Mouse (Mus musculus): ENCODE data around the gene Rnf225.
A peak's percentile ranks its signal among the peaks of the same experiment; 100 is the strongest.
"Not testable (repeated sequence)": the region's sequence is repeated elsewhere in the genome, so short reads cannot be mapped to it uniquely, and the experiment has no call there.

Rnf225 gene

GRCm38 (mm10) chr7:12927191-12927680 lies at the start of gene Rnf225:
TSS of gene Rnf225 (plus strand) at chr7:12927416.
- DNase-seq: peak; percentile 90

DNA sequence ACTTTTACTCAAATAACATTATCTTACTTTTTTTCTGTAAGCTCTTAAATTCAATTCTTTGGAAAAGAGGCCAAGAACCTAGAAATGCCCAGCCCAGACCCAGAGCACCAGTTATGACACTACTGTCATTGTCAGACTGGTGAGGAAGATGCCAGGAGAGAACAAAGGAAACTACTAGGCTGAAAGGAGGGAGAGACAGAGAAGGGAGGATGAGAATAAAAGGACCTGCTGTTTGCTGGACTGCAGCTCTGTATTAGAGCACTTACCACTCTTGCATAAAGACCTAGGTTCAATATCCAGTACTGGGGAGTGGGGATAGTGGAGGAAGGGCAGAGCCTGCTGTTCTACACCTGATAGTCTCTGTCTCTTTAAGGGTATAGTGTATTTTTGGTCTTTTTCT lies 47.2 kb upstream of the Rnf225 start:
- DNase-seq: no peak

DNA sequence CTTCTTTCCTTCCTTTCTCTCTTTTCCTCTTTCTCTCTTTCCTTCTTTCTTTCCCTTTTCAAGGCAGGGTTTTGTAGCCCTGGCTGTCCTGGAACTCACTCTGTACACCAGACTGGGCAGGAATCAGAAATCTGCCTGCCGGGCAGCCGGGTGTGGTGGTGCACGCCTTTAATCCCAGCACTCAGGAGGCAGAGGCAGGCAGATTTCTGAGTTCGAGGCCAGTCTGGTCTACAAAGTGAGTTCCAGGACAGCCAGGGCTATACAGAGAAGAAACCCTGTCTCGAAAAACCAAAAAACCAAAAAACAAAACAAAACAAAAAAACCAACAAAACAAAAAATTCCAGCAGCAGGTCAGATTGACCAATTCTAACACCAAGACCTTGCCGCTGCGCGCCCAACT lies 46.7 kb upstream of the Rnf225 start:
- DNase-seq: not testable (repeated sequence)

GRCm38 (mm10) chr7:12880911-12881660 lies 46.1 kb upstream of the Rnf225 start, which contains the start of gene Zfp128:
TSS of gene Zfp128 (plus strand) at chr7:12881177.
- peak; percentile 98 for DNase-seq

- no peak for DNase-seq
Measured at GRCm38 (mm10) chr7:12886563-12887266, 40.5 kb upstream of the Rnf225 start.

DNA sequence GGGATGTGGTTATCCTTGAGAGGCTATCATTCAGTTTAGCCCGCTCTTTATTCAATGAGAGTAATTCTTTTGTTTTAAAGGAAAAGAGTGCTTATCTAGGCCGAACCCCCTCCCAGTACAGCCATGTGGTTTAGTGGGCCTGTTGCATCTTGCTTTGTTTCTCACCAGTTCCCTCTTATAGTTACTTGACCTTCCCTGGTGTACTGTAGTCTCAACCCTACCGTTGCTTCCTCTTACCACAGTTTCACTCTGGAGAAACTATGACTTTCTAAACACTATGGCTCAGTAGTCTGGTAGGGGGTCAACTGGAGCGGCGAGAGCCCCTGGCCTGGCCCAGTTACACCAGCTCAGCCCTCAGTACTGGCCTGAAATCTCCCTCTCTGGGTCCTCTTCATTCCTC lies 39.6 kb upstream of the Rnf225 start:
- DNase-seq: peak; percentile 26

DNA sequence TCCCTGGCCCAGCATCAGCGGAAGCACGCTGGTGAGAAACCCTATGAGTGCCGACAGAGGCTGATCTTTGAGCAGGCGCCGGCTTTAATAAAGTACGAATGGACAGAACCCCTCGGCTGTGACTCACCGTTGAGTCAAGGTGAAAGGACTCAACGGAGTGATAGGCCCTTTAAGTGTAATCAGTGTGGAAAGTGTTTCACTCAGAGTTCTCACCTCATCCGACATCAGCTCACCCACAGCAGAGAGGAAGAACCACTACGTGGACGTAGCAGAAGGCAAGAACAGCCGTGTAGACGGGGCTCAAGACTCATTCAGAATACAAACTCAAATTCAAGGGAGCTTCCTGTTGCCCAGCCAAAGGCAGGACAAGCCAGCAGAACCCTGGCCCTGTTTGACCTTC lies 36.3 kb upstream of the Rnf225 start:
- no peak for DNase-seq

DNA sequence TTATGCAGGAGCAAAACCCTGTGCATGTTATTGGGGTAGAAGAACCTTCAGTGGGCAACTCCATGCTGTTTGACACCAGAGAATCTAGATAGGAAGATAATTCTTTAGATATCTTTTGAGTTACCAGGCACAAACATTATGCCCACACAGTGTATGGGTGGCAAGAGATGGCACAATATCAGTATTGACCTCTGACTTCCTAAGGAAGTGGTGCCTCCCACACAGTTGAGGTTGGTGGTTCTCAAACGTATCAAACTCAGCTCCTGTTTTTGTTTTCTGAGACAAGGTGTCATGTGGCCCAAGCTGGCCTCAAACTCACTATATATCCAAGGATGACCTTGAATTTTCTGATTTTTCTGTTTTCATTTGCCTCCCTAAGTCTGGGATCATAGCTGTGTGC lies 35.9 kb upstream of the Rnf225 start:
- DNase-seq: peak; percentile 30

DNA sequence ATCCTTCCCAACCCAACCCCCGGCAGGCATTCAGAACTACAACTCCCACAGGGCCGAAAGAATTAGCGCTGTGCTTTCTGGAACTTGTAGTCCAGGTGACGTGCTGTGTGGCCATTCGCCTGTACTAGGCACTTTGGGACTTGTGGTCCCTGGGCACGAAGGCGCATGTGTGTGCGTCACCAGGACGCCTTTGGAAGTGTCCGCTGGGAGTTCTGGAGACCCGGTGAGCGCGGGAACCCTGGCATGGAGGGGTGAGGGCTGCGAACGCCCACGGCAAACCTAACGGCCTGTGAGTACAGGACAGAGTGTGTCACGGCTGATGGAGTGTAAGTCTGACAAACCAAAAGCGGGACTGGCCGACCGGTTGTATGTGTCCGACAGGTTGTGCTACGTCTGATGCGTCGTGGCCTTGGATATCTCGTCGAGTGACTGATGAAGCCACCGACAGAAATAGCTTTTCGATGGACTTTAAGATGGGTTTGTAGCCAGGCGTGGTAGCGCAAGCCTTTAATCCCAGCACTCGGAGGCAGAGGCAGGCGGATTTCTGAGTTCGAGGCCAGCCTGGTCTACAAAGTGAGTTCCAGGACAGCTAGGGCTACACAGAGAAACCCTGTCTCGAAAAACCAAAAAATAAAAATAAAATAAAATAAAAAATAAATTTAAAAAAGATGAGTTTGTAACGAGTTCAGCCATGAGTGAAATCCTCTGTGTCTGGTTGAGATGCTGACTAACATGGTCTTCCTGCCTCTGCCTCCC lies 29.4 kb upstream of the Rnf225 start, which contains the start of gene Zscan22:
Gene Zscan22 (plus strand): TSS at position 161 of the 756 bp plus-strand sequence.
- DNase-seq: peak; percentile 98

DNA sequence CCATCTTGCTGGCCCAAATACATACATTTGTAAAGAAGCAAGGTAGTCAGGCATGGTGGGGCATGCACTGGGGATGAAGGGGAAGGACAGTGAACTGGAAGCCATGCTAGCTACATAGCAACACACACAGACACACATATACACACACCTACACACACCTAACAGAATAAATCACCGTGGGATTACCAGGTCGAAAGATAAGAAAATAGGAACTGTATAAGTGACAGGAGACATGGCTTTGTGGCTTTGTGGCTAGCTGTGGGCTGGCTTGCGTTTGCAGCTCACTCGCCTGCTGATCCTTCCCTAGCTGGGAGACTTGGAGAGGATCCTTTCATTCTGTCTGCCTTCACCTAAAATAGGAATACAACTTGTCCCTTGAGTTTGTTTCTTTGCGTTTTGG lies 25.7 kb upstream of the Rnf225 start:
- no peak for DNase-seq

DNA sequence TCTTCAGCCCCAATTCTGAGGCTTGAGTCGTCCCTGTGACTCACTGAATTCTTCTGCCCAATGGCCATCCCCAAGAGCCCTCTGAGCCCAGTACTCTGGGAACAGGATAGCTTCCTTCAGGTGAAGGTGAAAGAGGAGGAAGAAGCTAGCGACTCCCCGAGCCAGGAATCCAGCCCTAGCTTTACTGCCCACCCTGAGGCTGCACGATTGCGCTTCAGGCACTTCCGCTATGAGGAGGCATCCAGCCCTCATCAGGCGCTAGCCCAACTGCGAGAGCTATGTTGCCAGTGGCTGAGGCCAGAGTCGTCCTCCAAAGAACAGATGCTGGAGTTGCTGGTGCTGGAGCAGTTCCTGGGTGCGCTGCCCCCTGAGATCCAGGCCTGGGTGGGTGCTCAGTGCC lies 23.6 kb upstream of the Rnf225 start:
- no peak for DNase-seq

GRCm38 (mm10) chr7:12905146-12905545 lies 22.1 kb upstream of the Rnf225 start:
- DNase-seq: no peak

DNA sequence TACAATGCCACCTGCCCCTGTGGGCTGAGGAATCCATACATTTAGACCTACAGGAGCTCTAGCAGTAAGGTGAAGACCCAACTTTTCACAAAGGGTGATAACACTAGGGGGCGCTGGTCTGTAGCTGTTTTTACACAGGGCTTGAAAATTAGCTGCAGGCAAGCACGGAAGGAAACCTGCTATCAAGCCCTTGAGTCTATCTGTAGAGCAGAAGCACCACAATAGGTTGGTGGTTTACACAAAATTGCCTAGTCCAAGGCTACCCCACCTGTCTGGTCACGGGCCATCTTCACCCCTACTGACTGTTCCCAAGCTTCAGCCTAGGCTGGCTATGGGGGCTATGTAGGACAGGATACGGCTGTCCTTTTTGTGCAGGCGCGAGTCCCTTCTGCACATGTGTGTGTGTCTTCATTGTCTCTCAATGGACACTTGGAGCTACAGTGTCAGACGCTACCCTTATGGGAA lies 17.7 kb upstream of the Rnf225 start:
- peak; percentile 96 for DNase-seq

DNA sequence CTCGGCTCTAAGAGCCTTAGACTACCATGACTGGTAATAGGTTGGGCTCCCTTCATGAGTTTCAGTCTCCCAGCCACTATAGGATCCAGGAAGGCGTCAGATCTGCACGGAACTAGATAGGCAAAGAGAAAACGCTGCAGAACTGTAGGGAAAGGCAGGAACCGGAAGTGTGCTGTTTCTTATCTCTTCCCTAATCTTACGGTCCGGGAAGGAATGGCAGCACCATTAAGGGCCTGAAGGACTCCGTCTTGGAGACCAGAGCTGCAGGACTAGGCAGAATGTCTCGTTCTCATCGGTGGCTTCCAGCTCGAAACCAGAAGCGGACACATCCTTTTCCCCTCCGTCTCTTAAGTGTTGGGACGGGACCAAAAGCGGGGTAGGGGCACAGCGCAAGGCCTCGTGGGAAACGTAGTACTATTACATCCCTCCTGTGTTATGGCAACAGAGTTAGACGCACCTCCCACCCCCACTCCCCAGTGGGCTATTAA lies 17.0 kb upstream of the Rnf225 start:
- peak; percentile 71 for DNase-seq

- DNase-seq: no peak
Measured at GRCm38 (mm10) chr7:12913556-12913955, 13.7 kb upstream of the Rnf225 start.

DNA sequence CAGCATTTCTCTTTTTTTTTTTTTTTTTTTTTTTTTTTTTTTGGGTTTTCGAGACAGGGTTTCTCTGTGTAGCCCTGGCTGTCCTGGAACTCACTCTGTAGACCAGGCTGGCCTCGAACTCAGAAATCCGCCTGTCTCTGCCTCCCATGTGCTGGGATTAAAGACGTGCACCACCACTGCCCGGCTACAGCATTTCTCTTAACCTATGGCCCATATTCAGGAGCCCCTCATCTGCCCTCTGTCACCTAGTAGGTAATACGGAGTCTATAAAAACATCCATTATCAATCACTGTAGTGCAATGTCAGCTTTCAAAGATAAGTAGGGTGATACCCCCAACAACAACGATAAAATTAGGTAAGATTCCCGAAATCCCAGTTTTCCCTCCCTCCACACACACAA lies 6.7 kb upstream of the Rnf225 start:
- not testable (repeated sequence) for DNase-seq

DNA sequence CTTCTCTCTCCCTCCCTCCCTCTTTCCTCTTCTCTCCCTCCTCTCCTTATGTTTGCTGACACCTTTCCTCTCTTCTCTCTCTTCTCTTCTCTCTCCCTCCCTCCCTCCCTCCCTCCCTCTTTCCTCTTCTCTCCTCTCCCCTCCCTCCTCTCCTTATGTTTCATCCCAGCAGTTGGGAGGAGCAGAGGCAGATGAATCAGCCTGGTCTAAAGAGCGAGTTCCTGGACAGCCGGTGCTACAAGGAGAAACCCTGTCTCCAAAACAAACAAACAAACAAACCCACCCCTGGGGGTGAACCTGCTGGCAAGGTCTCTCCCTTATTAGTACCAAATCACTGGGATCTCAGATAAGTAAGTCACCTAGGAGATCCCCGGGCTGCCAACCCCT lies 5.9 kb upstream of the Rnf225 start:
- no peak for DNase-seq

GRCm38 (mm10) chr7:12921705-12922465 lies 5.3 kb upstream of the Rnf225 start, which contains the start of gene Rps5:
TSS of gene Rps5 (plus strand) at chr7:12922290.
- DNase-seq: peak; percentile 100

- no peak for DNase-seq
Measured at GRCm38 (mm10) chr7:12922729-12923128, 4.5 kb upstream of the Rnf225 start.

DNA sequence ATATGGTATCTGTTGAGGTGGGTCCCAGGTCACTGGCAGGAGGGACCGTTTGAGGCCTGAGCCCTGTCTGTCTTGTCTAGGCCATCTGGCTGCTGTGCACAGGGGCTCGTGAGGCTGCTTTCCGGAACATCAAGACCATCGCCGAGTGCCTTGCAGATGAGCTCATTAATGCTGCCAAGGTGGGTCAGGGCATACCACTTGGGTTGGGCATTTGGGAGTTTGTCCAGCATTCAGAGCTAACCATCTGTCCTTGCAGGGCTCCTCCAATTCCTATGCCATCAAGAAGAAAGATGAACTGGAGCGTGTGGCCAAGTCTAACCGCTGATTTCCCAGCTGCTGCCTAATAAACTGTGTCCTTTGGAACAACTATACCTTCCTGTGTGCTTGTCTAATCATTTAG lies 900 bp upstream of the Rnf225 start:
- DNase-seq: no peak

DNA sequence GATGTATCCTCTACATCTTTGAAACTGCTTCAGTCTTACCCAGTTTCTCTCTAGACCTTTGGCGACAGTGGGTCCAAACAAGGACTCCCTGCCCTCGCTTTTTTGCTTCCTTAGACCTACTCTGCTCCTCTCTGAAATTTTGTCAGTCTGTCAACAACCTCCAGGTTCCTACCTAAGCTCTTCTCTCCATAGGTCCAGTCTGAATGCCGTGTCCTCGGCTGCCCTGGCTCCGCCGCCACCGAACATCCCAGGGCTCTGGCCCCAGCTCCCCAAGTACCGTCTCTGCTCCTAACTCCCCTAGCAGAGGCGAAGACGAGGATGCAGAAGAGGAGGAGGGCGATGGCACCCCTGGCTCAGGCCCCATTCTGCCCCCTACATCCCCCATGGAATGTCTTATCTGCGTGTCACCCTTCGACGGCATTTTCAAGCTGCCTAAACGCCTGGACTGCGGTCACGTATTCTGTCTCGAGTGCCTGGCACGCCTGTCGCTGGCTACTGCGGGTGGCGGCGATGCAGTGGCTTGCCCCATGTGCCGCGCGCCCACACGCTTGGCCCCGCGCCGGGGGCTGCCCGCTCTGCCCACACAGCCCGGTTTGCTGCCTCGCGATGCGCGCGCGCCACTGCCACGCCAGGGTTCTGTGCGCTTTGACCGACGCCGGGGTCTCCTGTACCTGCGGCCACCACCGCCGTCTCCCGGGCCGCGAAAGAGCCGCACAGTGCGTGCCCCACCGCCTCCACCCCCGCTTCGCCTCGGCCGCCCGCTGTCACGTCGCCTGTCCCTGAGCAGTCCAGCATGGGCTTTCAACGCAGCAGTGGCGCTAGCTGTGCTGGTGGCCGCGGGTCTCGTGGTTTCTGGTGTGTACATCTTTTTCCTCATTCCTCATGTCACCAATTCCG lies 725 bp downstream of the Rnf225 start:
- DNase-seq: no peak

Measured in lung, postnatal 36 days (tissue).